Mouse (Mus musculus): ENCODE data around the gene Casp8. TPM values are rescaled to one million over a fixed set of nuclear protein-coding genes. Genes with fewer than 3 reads are reported as not detected.

The Casp8 gene
- polyA plus RNA-seq, 1 experiment from 2014 or later, result 36.6 TPM

- no peaks in the 10 kb centered on the region for H3K9me3 ChIP-seq (ENCODE audit: control insufficient read depth, low read length)
- H3K4me1 ChIP-seq (replicated peaks; ENCODE audit: control insufficient read depth, insufficient read depth), result no peaks in the 10 kb centered on the region
- DNase-seq (ENCODE audit: low spot score) (no peak), ATAC-seq (ENCODE audit: low FRiP score, low TSS enrichment) (no peak)
- H3K27me3 ChIP-seq (ENCODE audit: control insufficient read depth, insufficient read depth, low read length), result no peaks in the 10 kb centered on the region
- 84% methylated on average over 8 of the region's 8 CpGs for WGBS
- no peak for TF ChIP-seq EP300 (optimal IDR thresholded peaks at IDR 0.05)
- no peak for TF ChIP-seq CTCF (IDR thresholded peaks at IDR 0.05; ENCODE audit: low read depth)
- H3K27ac ChIP-seq (replicated peaks), result no peak overlapping the region
- H3K36me3 ChIP-seq (ENCODE audit: control insufficient read depth, insufficient read depth, low read length), result no peaks in the 10 kb centered on the region
- no peak overlapping the region for H3K9ac ChIP-seq (ENCODE audit: low read length)
- no peak overlapping the region for H3K4me2 ChIP-seq (replicated peaks; ENCODE audit: low read depth)
- H3K4me3 ChIP-seq (ENCODE audit: low read depth, low read length), result no peak overlapping the region
Observed at GRCm38 (mm10) chr1:58801558-58802285, 6.5 kb downstream of the Casp8 start.

- Histone ChIP-seq H3K4me1 (replicated peaks; ENCODE audit: control insufficient read depth, insufficient read depth) (no peaks in the 10 kb centered on the region), H3K9me3 (ENCODE audit: control insufficient read depth, low read length) (no peaks in the 10 kb centered on the region), H3K4me3 (ENCODE audit: low read depth, low read length) (no peak overlapping the region), H3K4me2 (replicated peaks; ENCODE audit: low read depth) (no peak overlapping the region), H3K9ac (ENCODE audit: low read length) (no peak overlapping the region), H3K36me3 (ENCODE audit: control insufficient read depth, insufficient read depth, low read length) (no peaks in the 10 kb centered on the region), H3K27me3 (ENCODE audit: control insufficient read depth, insufficient read depth, low read length) (no peaks in the 10 kb centered on the region), H3K27ac (replicated peaks) (no peak overlapping the region)
- 78% methylated on average over 18 of the region's 18 CpGs for WGBS
- TF ChIP-seq EP300 (optimal IDR thresholded peaks at IDR 0.05), result no peak
- TF ChIP-seq CTCF (IDR thresholded peaks at IDR 0.05; ENCODE audit: low read depth), result peak; percentile 54
- DNase-seq (ENCODE audit: low spot score) (no peak), ATAC-seq (ENCODE audit: low FRiP score, low TSS enrichment) (peak; percentile 75)
Observed at GRCm38 (mm10) chr1:58802322-58803273, 7.4 kb downstream of the Casp8 start.

GRCm38 (mm10) chr1:58803531-58803930 lies 8.4 kb downstream of the Casp8 start:
- DNase-seq (ENCODE audit: low spot score) (no peak), ATAC-seq (ENCODE audit: low FRiP score, low TSS enrichment) (no peak)
- no peak overlapping the region for H3K4me3 ChIP-seq (ENCODE audit: low read depth, low read length)
- H3K9me3 ChIP-seq (ENCODE audit: control insufficient read depth, low read length), result no peaks in the 10 kb centered on the region
- no peak overlapping the region for H3K9ac ChIP-seq (ENCODE audit: low read length)
- WGBS, result 80% methylated on average over 6 of the region's 6 CpGs
- TF ChIP-seq EP300 (optimal IDR thresholded peaks at IDR 0.05), result no peak
- TF ChIP-seq CTCF (IDR thresholded peaks at IDR 0.05; ENCODE audit: low read depth), result no peak
- no peaks in the 10 kb centered on the region for H3K27me3 ChIP-seq (ENCODE audit: control insufficient read depth, insufficient read depth, low read length)
- no peak overlapping the region for H3K27ac ChIP-seq (replicated peaks)
- H3K4me2 ChIP-seq (replicated peaks; ENCODE audit: low read depth), result no peak overlapping the region
- H3K36me3 ChIP-seq (ENCODE audit: control insufficient read depth, insufficient read depth, low read length), result no peaks in the 10 kb centered on the region
- no peaks in the 10 kb centered on the region for H3K4me1 ChIP-seq (replicated peaks; ENCODE audit: control insufficient read depth, insufficient read depth)

GRCm38 (mm10) chr1:58806651-58807050 lies 11.5 kb downstream of the Casp8 start:
- TF ChIP-seq EP300 (optimal IDR thresholded peaks at IDR 0.05) (no peak), CTCF (IDR thresholded peaks at IDR 0.05; ENCODE audit: low read depth) (no peak)
- Histone ChIP-seq H3K9me3 (ENCODE audit: control insufficient read depth, low read length) (no peaks in the 10 kb centered on the region), H3K27me3 (ENCODE audit: control insufficient read depth, insufficient read depth, low read length) (no peaks in the 10 kb centered on the region), H3K4me1 (replicated peaks; ENCODE audit: control insufficient read depth, insufficient read depth) (no peaks in the 10 kb centered on the region), H3K27ac (replicated peaks) (no peak overlapping the region), H3K36me3 (ENCODE audit: control insufficient read depth, insufficient read depth, low read length) (no peaks in the 10 kb centered on the region), H3K4me3 (ENCODE audit: low read depth, low read length) (no peak overlapping the region), H3K9ac (ENCODE audit: low read length) (no peak overlapping the region), H3K4me2 (replicated peaks; ENCODE audit: low read depth) (no peak overlapping the region)
- no peak for ATAC-seq (ENCODE audit: low FRiP score, low TSS enrichment)
- no peak for DNase-seq (ENCODE audit: low spot score)
- 88% methylated on average over 3 of the region's 3 CpGs for WGBS

- 69% methylated on average over 3 of the region's 3 CpGs for WGBS
- no peaks in the 10 kb centered on the region for H3K9me3 ChIP-seq (ENCODE audit: control insufficient read depth, low read length)
- no peak overlapping the region for H3K27ac ChIP-seq (replicated peaks)
- no peak for ATAC-seq (ENCODE audit: low FRiP score, low TSS enrichment)
- H3K4me2 ChIP-seq (replicated peaks; ENCODE audit: low read depth), result no peak overlapping the region
- H3K36me3 ChIP-seq (ENCODE audit: control insufficient read depth, insufficient read depth, low read length), result peaks cover 17% of the 10 kb centered on the region
- TF ChIP-seq EP300 (optimal IDR thresholded peaks at IDR 0.05) (no peak), CTCF (IDR thresholded peaks at IDR 0.05; ENCODE audit: low read depth) (no peak)
- no peak for DNase-seq (ENCODE audit: low spot score)
- H3K4me1 ChIP-seq (replicated peaks; ENCODE audit: control insufficient read depth, insufficient read depth), result no peaks in the 10 kb centered on the region
- H3K4me3 ChIP-seq (ENCODE audit: low read depth, low read length), result no peak overlapping the region
- H3K9ac ChIP-seq (ENCODE audit: low read length), result no peak overlapping the region
- no peaks in the 10 kb centered on the region for H3K27me3 ChIP-seq (ENCODE audit: control insufficient read depth, insufficient read depth, low read length)
Observed at GRCm38 (mm10) chr1:58826319-58826718, 31.1 kb downstream of the Casp8 start.

All from stomach, postnatal 0 days (tissue).